Mouse (Mus musculus) embryo, embryonic 9.5 days (tissue): ENCODE measurements around the gene Tas1r1.
A peak's percentile ranks its signal among the peaks of the same experiment; 100 is the strongest.

Experiments
- DNase-seq: peaks from one replicate; pipeline ENCODE4 v3.0.0-alpha.2; 2017; ENCODE audit errors: extremely low spot score

The Tas1r1 gene

DNA sequence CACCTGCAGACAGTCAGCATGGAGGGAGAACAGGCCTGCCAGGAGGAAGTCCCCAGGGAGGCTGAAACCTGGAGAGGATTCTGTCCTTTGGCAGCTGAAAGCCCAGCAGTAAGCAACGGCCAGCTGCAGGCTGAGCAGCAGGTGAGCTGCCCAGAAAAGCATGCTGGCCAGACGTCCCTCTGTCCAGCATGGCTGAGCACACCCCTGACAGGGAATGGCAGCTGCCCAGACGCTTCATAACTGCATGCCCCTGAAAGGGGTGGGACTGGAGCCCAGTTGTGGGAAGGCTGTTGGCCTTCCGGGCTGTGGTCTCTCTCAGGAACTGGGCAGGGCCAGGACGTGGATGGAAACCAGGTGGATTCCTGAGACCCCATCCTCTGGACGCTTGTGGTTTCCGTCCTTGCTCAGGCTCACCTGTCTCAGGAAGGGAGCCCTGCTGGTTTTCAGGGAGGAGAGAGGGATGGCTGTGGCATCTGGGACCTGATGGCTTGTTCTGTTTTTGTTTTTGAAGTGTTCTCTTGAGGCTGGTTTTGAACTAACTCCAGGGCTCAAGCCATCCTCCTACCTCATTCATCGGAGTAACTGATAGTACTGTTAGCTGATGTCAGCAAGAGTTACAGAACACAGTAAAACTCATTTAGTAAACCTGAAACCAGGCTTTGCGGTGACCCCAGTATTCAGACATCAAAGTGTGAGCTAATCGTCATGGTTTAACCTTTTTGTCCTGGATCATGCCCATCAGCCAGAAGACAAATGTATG, at the start of gene Tas1r1:
Gene Tas1r1, minus strand, starts transcription at position 344 of the 760 bp plus-strand sequence.
- DNase-seq = no peak

DNA sequence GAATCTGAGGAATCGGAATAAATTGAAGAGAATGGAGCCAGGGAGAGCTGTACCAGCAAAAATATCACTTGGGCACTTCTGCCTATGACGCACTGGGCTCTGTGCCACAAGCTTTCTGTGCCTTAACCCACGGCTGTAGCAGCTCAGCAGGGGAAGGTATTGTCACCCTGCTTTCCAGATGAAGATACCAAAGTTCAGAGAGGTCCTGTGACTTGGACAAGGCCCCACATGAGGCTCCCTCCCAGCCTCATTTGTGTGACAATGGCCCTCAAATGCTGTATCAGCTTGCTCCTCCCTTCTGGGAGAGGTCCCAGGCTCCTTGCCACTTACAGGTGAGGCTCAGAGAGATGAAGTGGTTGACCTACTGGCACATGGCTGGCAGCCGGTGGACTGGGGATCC, 49.8 kb upstream of the Tas1r1 start:
- DNase-seq = no peak

DNA sequence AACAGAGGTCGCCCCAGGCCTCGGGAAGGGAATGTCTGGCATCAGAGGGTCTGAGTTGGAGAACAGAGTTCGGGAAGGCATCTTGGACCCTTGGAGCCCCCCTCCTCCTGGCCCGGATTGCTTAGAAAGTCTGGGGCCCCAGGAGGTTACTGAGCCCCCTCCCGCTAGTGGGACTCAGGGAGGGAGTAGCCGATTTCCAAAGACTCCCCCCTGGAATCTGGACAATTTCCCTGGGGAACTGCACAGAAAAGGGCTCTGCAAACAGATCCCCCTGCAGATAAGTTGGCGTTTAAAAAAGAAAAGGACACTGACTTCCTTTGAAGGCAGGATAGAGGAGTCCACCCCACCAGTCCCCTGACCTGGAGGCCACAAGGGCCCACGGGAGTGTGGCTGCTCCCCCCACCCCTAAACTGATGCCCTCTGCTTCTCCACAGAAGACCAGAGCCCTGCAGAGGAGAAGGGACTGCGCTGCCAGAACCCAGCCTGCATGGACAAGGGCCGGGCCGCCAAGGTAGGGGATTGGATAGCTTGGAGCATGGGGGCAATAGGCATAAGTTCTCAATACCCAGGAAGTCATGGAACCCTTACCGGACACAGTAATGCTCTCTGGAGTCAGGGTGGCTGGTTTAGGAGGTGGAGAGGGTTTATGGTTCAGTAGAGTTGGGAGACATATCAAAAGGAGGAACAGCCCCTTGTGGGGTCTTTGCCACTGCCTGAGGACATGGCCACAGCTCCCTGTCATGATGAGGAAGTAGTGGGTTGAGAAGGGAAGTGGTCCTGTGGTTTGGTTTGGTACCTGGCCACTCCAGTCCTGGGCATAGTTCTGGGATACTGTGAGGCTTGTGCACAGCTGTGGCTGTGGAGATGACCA, 49.1 kb upstream of the Tas1r1 start:
- DNase-seq = peak; percentile 62

DNA sequence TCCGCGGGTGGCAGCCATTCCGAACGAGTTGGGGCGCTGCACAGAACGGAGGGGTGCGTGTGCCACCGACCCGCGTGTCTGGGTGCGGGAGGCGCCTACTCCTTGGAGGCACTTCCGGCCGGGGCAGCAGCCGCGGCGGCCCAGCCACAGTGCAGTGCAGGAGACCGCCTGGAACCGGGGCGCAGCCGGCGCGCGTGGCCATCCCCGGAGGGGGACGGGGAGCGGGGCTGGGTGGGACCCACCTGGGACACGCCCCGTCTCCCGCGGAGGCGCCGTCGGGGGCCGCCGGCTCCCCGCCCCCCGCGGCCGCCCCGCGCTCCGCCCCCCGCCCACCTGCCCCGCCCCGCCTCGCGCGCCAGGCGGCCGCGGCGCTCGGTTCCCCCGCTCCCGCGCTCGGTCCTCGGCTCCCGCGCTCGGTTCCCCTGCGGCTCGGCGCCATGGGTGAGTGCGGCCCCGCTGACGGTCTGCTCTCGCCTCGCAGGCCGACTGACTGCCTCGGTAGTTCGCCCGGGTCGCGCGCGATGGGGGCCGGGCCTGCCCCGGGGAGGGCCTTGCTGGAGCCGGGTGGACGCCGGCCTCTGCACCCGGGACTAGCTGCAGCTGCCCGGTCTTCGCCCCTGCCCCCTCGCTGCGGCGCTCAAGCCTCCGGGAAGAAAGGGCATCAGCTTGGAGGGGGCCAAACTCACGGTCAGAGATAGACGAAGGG, 48.3 kb upstream of the Tas1r1 start:
- peak; percentile 66 for DNase-seq

DNA sequence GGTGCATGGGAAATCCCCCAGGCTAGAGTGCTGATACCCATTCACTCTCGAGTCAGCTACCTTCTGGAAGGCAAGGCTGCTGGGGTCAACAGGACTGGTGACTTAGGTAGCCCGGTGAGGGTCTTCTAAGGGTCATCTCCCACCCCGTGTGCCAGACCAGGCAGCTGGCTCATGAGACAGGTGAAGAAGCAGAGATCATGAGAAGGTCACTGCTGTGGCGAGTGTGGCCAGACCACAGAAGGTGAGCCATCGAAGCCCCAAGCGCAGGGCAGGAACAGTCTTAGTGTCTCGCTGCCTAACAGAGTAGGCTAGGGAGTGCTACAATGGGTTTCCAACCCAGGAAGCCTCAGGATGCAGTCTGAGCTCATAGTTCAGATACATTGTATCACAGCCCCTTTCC, 46.2 kb upstream of the Tas1r1 start:
- no peak for DNase-seq

DNA sequence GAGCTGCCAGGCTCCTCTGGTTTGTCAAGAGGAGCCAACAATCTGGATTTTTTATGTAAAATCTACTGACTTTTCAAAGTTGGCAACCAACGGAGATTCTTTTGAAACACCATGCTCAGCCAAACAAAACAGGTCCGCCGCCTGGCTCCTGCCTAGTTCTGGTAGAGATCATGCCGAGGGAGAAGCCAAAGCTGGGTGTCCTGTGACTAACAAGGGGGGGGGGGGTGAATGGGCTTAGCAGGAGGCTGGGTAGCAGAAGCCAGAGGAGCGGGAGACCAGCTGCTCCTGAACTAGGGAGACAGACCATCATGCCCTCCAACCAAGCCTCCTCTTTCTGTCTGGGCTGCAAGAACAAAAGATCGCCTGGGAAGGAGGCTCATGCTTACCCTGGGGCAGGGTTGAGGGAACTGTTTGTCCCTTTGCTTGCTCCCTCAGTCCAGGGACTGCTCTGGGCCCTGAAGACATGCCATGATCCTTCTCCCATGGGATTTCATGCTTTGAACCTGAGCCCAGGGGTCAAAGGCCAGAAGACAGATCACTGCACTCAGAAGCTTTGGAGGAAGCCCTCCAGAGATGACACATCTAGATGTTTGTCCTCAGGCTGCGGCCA, 45.3 kb upstream of the Tas1r1 start:
- no peak for DNase-seq

DNA sequence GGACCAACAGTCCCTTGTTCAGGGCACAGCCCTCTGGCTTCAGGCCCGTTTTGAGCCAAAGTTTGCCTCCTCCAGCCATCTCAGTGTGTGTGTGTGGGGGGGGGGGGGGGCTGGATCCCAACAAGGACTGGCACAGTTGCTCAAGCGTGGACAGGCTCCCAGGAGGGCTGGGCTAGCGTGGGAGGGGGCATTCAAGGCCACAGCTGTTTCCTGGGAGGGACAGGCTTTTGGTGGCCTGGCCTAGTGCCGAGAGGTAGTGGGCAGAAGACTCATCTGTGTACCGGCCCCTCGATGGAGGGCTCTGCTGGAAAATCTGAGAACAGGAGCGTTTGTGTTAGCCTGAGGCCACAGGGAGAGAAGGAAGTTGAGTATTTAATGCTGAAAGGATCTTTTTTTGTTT, 41.6 kb upstream of the Tas1r1 start:
- DNase-seq = no peak

DNA sequence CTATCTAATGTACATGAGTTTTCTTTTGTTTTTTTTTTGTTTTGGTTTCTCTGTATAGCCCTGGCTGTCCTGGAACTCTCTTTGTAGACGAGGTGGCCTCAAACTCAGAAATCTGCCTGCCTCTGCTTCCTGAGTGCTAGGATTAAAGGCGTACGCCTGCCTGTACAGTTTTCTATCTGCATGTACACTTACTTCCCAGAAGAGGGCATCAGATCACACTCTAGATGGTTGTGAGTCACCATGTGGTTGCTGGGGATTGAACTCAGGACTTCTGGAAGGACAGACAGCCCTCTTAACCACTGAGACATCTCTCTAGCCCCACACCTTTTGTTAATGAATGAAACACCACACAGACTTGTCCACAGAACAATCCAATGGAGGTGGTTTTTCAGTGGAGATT, 40.9 kb upstream of the Tas1r1 start:
- no peak for DNase-seq

DNA sequence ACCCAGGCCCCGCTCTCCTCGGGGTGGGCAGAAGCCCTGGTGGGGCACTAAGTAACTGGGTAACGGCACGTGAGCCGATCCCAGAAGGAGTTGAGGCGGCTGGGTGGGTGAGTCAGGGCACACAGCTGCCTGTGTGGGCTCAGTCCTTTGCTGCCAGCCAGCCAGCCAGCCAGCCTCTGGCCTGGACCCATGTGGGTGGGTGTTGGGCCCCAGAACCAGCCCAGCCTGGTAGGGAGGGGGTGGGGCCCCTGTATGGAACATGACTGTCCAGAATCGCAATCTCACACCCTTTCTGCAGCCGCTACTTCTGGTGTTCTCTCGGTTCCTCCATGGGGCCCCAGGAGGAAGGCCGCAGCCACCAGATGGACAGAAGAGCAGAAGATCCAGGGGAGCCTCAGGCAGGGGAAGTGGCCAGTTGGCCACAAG, 39.8 kb upstream of the Tas1r1 start:
- no peak for DNase-seq

DNA sequence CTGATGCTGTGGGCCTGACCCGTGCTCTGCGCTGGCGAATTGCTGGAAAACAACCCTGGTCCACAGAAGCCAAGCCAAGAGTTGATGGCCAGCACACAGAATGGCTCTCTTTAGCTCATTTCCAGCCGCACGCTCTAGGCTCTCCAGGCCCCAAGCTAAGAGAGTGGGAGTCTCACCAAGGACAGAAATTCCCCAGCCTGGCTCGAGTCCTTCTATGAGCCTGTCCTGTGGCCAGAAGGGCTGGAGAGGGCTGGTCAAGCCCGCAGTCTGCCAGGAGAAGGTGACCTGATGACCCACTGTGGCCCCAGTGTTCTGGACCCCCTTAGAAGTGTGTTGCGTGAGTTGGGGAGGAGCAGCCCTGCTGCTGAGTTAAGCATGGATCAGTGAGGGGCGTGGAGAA, 38.8 kb upstream of the Tas1r1 start:
- DNase-seq = no peak

DNA sequence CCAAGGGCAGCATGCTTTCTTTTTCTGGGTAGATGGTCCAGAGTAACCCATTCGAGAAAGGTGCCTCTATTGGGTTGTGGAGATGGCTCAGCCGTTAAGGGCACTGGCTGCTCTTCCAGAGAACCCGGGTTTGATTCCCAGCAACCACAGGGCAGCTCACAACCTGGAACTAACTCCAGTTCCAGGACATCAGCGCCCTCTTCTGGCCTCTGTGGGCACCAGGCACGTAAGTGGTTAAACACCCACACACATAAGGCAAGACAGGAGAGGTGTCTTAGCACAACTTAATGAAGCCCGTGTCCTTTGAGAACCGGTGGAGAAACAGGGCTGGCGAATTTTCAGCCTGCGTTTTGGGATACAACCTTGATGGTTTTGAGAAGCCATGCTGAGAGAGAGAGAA, 36.2 kb upstream of the Tas1r1 start:
- DNase-seq = no peak

DNA sequence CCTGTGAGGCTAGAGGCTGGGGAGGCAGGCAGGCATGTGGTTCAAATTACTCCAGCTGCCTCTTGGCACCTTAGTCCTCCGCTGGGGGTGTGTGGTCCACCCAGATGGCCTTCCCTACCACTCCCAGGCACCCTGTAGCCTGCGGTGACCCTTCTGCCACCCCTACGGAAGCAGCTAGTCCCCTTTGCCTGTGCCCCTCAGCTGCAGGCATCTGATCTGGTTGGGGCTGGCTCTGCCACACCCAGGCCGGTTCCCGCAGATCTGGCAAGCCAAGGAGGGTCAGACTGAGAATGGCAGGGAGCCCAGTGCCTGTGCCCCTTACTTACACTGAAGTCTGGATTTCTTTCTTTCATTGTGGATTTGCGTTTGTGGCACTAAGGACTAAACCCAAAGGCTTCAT, 35.3 kb upstream of the Tas1r1 start:
- DNase-seq = no peak

DNA sequence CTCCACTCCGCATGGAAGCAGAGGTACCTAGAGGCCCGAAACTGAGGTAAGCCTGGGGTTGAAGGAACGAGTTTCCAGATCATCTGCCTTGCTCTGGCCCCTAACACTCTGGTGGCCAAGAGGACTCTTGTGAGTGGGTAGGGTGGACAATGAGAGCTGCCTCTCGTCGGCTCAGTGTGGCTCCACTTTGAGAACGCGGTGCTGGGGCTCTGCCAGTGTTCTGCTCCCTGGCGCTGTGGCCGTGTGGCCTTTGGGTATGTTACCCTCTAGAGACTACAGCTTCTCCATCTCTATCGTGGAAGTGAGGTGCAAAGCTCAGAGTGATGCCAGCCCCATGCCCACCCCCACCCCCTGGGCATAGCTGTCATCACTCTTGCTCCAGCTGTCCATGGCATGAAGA, 34.3 kb upstream of the Tas1r1 start:
- no peak for DNase-seq

DNA sequence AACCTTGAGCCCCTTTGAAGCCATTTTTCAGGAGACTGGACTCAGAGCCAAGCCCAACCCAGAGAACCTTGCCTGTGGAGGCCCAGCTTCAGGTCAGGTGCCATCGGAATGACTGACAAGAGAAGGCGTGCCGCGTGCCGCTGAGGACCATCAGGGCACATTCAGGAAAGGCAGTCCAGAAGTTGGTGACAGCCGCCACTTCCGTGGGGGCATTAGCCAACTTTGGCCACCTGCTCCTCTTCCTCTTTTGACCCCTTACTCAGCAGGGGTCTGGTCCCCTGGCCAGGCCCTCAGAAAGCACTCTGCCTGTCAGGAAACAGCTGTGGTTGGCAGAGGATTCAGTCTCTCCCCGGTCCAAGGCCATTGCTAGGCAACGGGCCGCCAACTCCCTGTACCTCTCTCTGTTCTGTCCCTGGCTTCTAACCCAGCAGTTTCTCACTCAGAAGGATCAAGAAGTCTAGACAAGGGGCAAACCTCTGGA, 33.8 kb upstream of the Tas1r1 start, which contains the start of gene Plekhg5:
Gene Plekhg5, plus strand, starts transcription at position 378 of the 481 bp plus-strand sequence.
- no peak for DNase-seq

DNA sequence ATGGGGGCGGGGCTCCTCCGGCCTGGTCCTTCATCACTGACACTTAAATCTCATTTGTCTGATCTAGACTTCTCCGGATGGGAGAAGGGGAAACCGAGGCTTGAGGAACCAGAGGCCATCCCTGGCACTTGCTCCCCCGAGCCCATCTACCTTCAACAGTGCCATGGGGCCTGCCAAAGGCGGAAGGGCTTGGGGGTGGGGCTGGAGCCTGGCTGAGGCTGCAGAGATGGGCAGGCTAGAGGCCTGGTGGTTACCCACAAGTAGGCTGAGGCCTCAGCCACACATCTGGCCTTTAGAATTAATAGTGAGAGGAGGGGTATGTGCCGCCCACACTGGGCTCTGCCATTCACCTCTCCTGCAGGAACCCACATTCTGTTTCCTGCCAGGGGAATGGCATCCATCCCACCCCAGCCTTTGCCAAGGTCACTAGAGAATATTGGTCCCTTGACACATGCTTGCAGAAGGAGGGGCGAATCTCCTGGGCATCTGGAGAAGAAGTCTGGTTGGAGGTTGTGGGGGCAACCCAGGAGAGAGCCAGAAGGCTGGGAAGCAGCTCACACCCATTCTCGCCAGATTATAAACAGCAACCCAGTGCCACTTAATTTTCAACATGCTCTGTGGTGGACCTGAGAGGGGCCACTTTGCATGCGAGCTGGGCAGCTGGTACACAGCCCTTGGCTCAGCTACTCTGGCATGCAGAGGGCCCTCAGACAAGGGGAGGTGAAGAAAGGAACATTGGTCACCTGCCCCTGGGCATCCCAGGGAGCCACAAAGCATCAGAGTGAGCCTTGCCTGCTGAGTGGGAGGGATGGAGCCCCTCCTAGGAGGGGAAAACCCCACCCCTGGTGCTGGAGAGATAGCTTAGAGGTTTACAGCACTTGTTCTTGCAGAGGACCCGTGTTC, 32.4 kb upstream of the Tas1r1 start:
- DNase-seq = no peak

DNA sequence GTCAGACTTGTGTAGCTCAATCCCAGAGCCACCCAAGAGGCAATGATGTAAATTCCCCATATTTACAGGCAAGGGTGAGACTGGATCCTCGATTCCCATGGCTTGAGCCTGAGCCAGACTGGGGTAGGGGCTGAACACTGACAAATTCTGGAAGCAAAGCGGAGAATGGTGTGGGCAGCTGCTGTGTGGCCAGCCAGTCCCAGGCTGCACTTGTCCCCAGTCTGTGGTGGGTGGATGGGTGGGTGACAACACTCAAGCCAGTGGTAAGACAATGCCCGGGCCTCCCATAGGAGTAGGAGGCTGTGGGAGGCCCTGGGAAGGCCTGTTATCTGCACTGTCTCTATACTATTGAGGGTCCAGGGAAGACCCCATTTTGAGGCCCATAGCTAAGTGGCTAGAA, 30.9 kb upstream of the Tas1r1 start:
- DNase-seq = no peak

DNA sequence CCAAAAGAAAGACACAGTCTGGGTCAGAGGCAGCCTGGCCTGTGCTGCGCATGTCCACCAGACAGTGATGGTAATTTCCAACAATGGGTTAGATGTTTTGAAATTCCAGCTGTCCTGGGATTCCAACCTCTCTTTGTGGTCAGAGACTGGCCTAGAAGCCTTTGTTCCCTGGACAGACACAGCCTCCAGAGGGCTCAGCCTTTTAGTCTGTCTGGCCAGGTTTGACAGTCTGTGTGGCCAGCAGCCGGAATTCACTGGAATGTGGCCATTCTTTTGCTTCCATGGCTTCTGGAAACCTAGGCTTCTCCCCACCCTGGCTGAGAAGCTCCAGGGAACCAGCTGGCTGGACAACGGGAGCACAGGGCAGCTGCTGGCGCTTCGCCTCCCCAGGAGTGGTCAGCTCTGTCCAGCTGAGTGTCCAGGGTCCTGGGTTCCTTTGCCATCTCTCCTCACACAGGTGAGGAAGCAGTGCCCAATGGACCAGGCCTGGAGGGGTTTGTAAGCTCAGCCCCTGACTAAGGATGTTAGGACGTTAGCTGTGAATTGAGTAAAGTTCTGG, 29.9 kb upstream of the Tas1r1 start:
- no peak for DNase-seq

DNA sequence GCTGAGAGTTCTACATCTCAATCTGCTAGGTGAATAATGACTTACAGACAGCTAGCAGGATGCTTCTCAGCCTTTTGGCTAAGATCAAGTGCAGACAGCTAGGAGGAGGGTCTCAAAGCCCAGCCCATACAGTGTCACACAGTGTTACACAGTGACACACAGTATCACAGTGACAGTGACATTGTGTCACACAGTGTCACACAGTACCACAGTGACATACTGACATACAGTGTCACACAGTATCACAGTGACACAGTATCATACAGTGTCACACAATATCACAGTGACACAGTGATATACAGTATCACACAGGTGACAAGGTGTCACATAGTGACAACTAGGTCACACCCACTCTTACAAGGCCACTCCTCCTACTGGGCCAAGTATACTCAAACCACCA, 28.9 kb upstream of the Tas1r1 start:
- no peak for DNase-seq

DNA sequence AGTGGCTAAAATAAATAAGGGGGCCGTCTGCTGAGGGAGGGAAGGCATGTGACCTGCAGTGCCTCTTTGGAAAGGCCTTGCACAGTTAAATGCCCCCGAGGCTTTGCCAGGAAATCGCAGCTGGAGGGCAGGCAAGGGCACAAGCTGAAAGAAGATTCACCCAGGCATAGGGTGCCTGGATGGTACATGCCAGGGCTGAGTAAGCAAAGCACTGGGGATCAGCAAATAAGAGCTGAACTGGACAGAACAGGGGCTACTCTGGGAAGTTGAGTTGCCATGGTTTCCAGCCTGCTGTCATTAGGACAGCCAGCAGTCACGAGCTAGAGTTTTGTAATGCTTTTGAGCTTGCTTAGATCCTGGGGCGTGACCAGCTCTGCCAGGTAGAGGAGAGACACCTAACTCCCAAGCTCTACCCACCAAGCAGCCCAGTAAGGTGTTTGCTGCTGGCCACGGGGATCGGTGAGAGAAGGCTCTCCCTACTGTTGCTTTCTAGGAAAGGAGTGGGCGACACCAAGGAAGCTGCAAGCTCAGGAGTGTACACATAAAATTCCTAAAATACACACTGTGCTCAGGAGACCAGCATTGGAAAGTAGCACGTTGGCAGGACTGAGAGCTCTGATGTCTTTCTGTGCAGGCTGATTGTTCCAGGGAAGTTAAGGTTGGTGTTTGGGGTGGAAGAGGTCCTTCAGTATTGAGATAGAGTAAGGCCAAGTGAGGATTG, 24.2 kb upstream of the Tas1r1 start:
- no peak for DNase-seq

DNA sequence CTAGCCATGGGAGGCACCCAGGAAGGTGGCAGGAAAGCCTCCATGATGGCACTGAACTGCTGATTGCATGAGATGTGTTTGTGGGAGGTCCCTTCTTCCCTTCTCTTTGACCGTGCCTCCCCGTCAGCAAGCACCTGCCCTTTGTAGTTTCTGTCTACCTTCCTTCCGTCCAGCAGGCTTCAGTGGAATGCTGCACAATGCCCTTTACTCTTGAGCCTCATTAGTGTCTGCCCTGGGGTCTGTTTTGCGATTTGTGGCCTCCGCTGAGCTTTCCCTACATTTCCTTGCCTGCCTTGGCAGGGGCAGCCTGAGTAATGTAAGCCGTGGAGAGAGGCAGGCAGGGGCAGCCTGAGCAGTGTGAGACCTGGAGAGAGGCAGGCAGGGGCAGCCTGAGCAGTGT, 6.2 kb upstream of the Tas1r1 start:
- no peak for DNase-seq
